8 mouse cellular contexts compared by ENCODE assay signal in the genomic region with DNA sequence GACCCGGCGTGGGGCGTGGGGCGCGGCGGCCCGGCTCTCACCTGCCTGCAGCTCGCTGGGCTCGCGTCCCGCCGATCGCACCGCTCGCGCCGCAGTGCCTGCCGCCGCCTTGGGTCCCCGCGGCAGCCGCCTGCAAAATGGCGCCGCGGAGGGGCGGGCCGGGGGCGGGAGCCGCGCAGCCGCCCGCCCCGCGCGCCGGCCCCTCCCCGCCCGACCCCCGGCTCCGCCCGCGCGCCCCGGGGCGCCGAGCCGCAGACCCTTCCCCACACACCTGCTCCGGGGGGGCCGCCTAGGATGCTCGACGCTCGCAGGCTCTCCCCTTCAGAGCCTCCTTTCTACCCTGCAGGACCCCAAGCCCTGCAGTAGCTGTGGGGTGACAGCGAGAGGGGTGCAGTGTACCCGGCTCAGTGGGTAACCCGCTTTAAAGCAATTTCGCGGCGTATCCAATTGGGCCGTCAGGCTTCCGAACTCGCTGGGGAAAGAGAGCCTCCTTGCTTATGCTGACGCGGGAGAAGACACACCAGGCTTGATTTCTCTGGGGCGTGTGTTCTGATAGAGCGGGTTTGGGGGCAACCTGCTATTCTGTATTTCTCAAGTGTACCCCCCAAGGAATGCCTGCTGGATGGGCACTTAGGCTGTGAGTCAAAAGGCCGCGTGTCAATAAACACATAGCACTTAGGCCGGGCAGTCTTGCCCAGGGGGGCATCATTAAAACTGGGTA. TPM values are rescaled to one million over a fixed set of nuclear protein-coding genes. Genes with fewer than 3 reads are reported as not detected.
DNase-seq lines count a peak whose midpoint lies in the region; ATAC-seq and TF ChIP-seq lines count a peak whose summit lies in the region.

Gene Slc23a2, minus strand, starts transcription at position 138 of the 721 bp plus-strand sequence.

- no peak for ATAC-seq in G1E (ENCODE audit: extremely low read depth, insufficient number of reproducible peaks, low FRiP score, poor library complexity, severe bottlenecking)
- ATAC-seq in forebrain, embryonic 11.5 days (replicated peaks; ENCODE audit: low FRiP score) = peak; percentile 80
- ATAC-seq in heart, postnatal 0 days (ENCODE audit: insufficient read depth, low read depth) = peak; percentile 84
- peak; percentile 78; the same call in 1 of the 2 replicates for ATAC-seq in lung, embryonic 15.5 days (ENCODE audit: borderline replicate concordance, extremely low read depth, low FRiP score, low TSS enrichment)
- ATAC-seq in erythroid progenitor cell, adult 5-6 weeks (replicated peaks; ENCODE audit: low FRiP score, poor library complexity, severe bottlenecking) = no peak

- H3K4me2 ChIP-seq in forebrain, embryonic 11.5 days (ENCODE audit: low read depth, low read length, severe bottlenecking) = peak within 1 kb of the TSS; percentile 94
- H3K4me2 ChIP-seq in heart, postnatal 0 days (ENCODE audit: low read depth, low read length) = peak within 1 kb of the TSS; percentile 76
- peak within 1 kb of the TSS; percentile 98 for H3K4me2 ChIP-seq in lung, embryonic 15.5 days

- peaks cover 23% of the 10 kb centered on the region for H3K27me3 ChIP-seq in G1E (ENCODE audit: insufficient read depth, low read length)
- peaks cover 2% of the 10 kb centered on the region; the same call in 1 of the 2 replicates for H3K27me3 ChIP-seq in forebrain, embryonic 11.5 days (ENCODE audit: control insufficient read depth, insufficient read depth, low read length)
- 0 out of 2 replicates have a peak, but pooled peaks cover 6% of the 10 kb centered on the region for H3K27me3 ChIP-seq in heart, postnatal 0 days (ENCODE audit: control insufficient read depth, insufficient read depth, low read length)
- peaks cover 7% of the 10 kb centered on the region for H3K27me3 ChIP-seq in lung, embryonic 15.5 days

- H3K9ac ChIP-seq in forebrain, embryonic 11.5 days (ENCODE audit: low read length) = peak within 1 kb of the TSS; percentile 72
- peak within 1 kb of the TSS; percentile 87 for H3K9ac ChIP-seq in heart, postnatal 0 days (replicated peaks; ENCODE audit: low read depth, low read length)
- H3K9ac ChIP-seq in lung, embryonic 15.5 days = peak within 1 kb of the TSS; percentile 78

- no peak for TF ChIP-seq EP300 in heart, postnatal 0 days (IDR thresholded peaks at IDR 0.05; ENCODE audit: low read depth)

- no peaks in the 10 kb centered on the region for H3K9me3 ChIP-seq in G1E (replicated peaks)
- H3K9me3 ChIP-seq in forebrain, embryonic 11.5 days (ENCODE audit: control insufficient read depth, low read length) = no peaks in the 10 kb centered on the region
- no peaks in the 10 kb centered on the region for H3K9me3 ChIP-seq in heart, postnatal 0 days (replicated peaks; ENCODE audit: control insufficient read depth, low read length)
- H3K9me3 ChIP-seq in lung, embryonic 15.5 days = no peaks in the 10 kb centered on the region

- H3K4me1 ChIP-seq in G1E (ENCODE audit: insufficient read depth, low read depth, low read length) = peaks cover 27% of the 10 kb centered on the region
- peaks cover 2% of the 10 kb centered on the region; the same call in 1 of the 2 replicates for H3K4me1 ChIP-seq in forebrain, embryonic 11.5 days (replicated peaks; ENCODE audit: control insufficient read depth, insufficient read depth, low read length)
- H3K4me1 ChIP-seq in heart, postnatal 0 days (ENCODE audit: control insufficient read depth, insufficient read depth) = 0 out of 2 replicates have a peak, but pooled peaks cover 5% of the 10 kb centered on the region
- H3K4me1 ChIP-seq in lung, embryonic 15.5 days = peaks cover 19% of the 10 kb centered on the region

- peak; percentile 67 for DNase-seq in G1E (ENCODE audit: low spot score)
- DNase-seq in adrenal gland, postnatal 36 days = peak; percentile 63 to 84
- DNase-seq in forebrain, embryonic 11.5 days (ENCODE audit: low spot score) = peak; percentile 72
- peak; percentile 13 for DNase-seq in heart, postnatal 0 days (ENCODE audit: low spot score)
- no peak for DNase-seq in large intestine, adult 2 months (ENCODE audit: low read depth, low spot score)
- DNase-seq in retina, embryonic 14.5 days (ENCODE audit: low spot score) = peak; percentile 62

- under 1% methylated on average over 52 of the region's 68 CpGs for WGBS in forebrain, embryonic 11.5 days
- WGBS in heart, postnatal 0 days = under 1% methylated on average over 51 of the region's 68 CpGs
- under 1% methylated on average over 22 of the region's 68 CpGs for WGBS in large intestine, adult 2 months
- WGBS in lung, embryonic 15.5 days = under 1% methylated on average over 28 of the region's 68 CpGs

- peak within 1 kb of the TSS; percentile 81 for H3K4me3 ChIP-seq in G1E (ENCODE audit: low read depth, low read length)
- peak within 1 kb of the TSS; percentile 92 for H3K4me3 ChIP-seq in forebrain, embryonic 11.5 days (ENCODE audit: low read depth, low read length)
- H3K4me3 ChIP-seq in heart, postnatal 0 days (ENCODE audit: low read depth, low read length) = peak within 1 kb of the TSS; percentile 92
- H3K4me3 ChIP-seq in lung, embryonic 15.5 days = peak within 1 kb of the TSS; percentile 94

- no peak within 1 kb of the TSS for H3K27ac ChIP-seq in forebrain, embryonic 11.5 days (ENCODE audit: low read depth, low read length)
- H3K27ac ChIP-seq in heart, postnatal 0 days (ENCODE audit: low read depth) = peak within 1 kb of the TSS; percentile 49
- H3K27ac ChIP-seq in lung, embryonic 15.5 days = no peak within 1 kb of the TSS

- no peak for TF ChIP-seq CTCF in G1E (IDR thresholded peaks at IDR 0.05; ENCODE audit: low read depth, low read length)
- TF ChIP-seq CTCF in heart, postnatal 0 days (IDR thresholded peaks at IDR 0.05; ENCODE audit: low read depth) = no peak

- H3K36me3 ChIP-seq in G1E (replicated peaks) = peaks cover 9% of the 10 kb centered on the region
- no peaks in the 10 kb centered on the region for H3K36me3 ChIP-seq in forebrain, embryonic 11.5 days (ENCODE audit: control insufficient read depth, insufficient read depth, low read length)
- H3K36me3 ChIP-seq in heart, postnatal 0 days (replicated peaks; ENCODE audit: control insufficient read depth, insufficient read depth, low read length) = no peaks in the 10 kb centered on the region
- H3K36me3 ChIP-seq in lung, embryonic 15.5 days = no peaks in the 10 kb centered on the region

RNA-seq across cellular contexts. Expression of gene Slc23a2, which starts in this region (rescaled TPM):
- total RNA-seq in G1E (2014; fragmentation: Nextera tagmentation) (8.5 and 12.5 TPM in 2 replicates), G1E (2017) (6.9 and 13.4 TPM in 2 replicates)
- polyA plus RNA-seq in G1E (2012) = 2.1 and 2.6 TPM in 2 replicates
- total RNA-seq in adrenal gland, postnatal 36 days (2021) = 100 to 1,000 TPM in 1 of 2 experiments, 10 to 100 TPM in 1; 85.9 to 282 TPM
- 13.5 and 14.2 TPM in 2 replicates for polyA plus RNA-seq in forebrain, embryonic 11.5 days (2014; fragmentation: Nextera tagmentation; extraction: Ambion mirVana)
- 13.9 and 19.2 TPM in 2 replicates for total RNA-seq in heart, postnatal 0 days (2014; rRNA removed; ENCODE audit: low replicate concordance)
- polyA plus RNA-seq in heart, postnatal 0 days (2015; fragmentation: Nextera tagmentation; extraction: Ambion mirVana) = 7.8 and 8.6 TPM in 2 replicates
- 10.6 and 22.4 TPM in 2 replicates for polyA plus RNA-seq in large intestine, adult 2 months (2012; rRNA removed)
- polyA plus RNA-seq in lung, embryonic 15.5 days (2015; fragmentation: Nextera tagmentation; extraction: Ambion mirVana) = 11.6 and 12.1 TPM in 2 replicates
- 2.9 and 8.3 TPM in 2 replicates for total RNA-seq in erythroid progenitor cell, adult 5-6 weeks (2015; ENCODE audit: low replicate concordance)
- 0.53 and 14.8 TPM in 2 replicates for total RNA-seq in erythroid progenitor cell, adult 5-6 weeks (2017; ENCODE audit: low replicate concordance)

Comparison
In these comparisons a context has a peak if more than half of its experiments do, and no peak if none do; other contexts are left out.
1. ATAC-seq: peak in forebrain, embryonic 11.5 days (single experiment), heart, postnatal 0 days (single experiment) and lung, embryonic 15.5 days (single experiment); none in G1E (single experiment) and erythroid progenitor cell, adult 5-6 weeks (single experiment).
2. Peak in every context shown above with its lines, with median percentiles within 50 percentile points of each other: H3K4me3 ChIP-seq, H3K4me2 ChIP-seq and H3K9ac ChIP-seq.